Mouse (Mus musculus) adrenal gland, adult (tissue): ENCODE data around the gene Tmem170b.

ENCODE experiments used
- DNase-seq, 2 experiments: peaks; one replicate each; pipeline ENCODE4 v3.0.0; 2022 to 2023; ENCODE audit warnings: low spot score in 1 of 2; ENCODE audit not compliant: inconsistent age in 2 of 2

Gene Tmem170b

GRCm38 (mm10) chr13:41605099-41606010, at the start of gene Tmem170b:
Gene Tmem170b (plus strand): TSS chr13:41605907.
- peak; percentile 99 for DNase-seq

GRCm38 (mm10) chr13:41561024-41561423, 44.7 kb upstream of the Tmem170b start:
- no peak for DNase-seq

GRCm38 (mm10) chr13:41568421-41568820, 37.3 kb upstream of the Tmem170b start:
- DNase-seq = no peak

GRCm38 (mm10) chr13:41568926-41569325, 36.8 kb upstream of the Tmem170b start:
- DNase-seq = no peak

- no peak for DNase-seq
Measured at GRCm38 (mm10) chr13:41569776-41570175, 35.9 kb upstream of the Tmem170b start.

- peak; percentile 68 to 97 for DNase-seq
Measured at GRCm38 (mm10) chr13:41571368-41572350, 34.0 kb upstream of the Tmem170b start.

GRCm38 (mm10) chr13:41572351-41572735, 33.4 kb upstream of the Tmem170b start:
- no peak for DNase-seq

GRCm38 (mm10) chr13:41573126-41573846, 32.4 kb upstream of the Tmem170b start:
- DNase-seq = peak; percentile 33 to 80

- no peak for DNase-seq
Measured at GRCm38 (mm10) chr13:41581058-41581457, 24.6 kb upstream of the Tmem170b start.

GRCm38 (mm10) chr13:41583666-41584357, 21.9 kb upstream of the Tmem170b start:
- peak in 1 of 2 experiments; percentile 78 for DNase-seq

GRCm38 (mm10) chr13:41584358-41584680, 21.4 kb upstream of the Tmem170b start:
- no peak for DNase-seq

GRCm38 (mm10) chr13:41584896-41585295, 20.8 kb upstream of the Tmem170b start:
- no peak for DNase-seq

- no peak for DNase-seq
Measured at GRCm38 (mm10) chr13:41596678-41597077, 9.0 kb upstream of the Tmem170b start.

- peak in 1 of 2 experiments; percentile 71 for DNase-seq
Measured at GRCm38 (mm10) chr13:41599977-41600376, 5.7 kb upstream of the Tmem170b start.

GRCm38 (mm10) chr13:41601056-41601455, 4.7 kb upstream of the Tmem170b start:
- DNase-seq = peak in 1 of 2 experiments; percentile 27

GRCm38 (mm10) chr13:41603921-41604466, 1.7 kb upstream of the Tmem170b start:
- peak in 1 of 2 experiments; percentile 37 for DNase-seq

GRCm38 (mm10) chr13:41606081-41607000, 634 bp downstream of the Tmem170b start:
- DNase-seq = peak; percentile 74 to 89

- peak in 1 of 2 experiments; percentile 52 for DNase-seq
Measured at GRCm38 (mm10) chr13:41607589-41607988, 1.9 kb downstream of the Tmem170b start.

- no peak for DNase-seq
Measured at GRCm38 (mm10) chr13:41608559-41608958, 2.9 kb downstream of the Tmem170b start.
